Mouse (Mus musculus): ENCODE measurements around the gene Slc38a11.

Gene Slc38a11

DNA sequence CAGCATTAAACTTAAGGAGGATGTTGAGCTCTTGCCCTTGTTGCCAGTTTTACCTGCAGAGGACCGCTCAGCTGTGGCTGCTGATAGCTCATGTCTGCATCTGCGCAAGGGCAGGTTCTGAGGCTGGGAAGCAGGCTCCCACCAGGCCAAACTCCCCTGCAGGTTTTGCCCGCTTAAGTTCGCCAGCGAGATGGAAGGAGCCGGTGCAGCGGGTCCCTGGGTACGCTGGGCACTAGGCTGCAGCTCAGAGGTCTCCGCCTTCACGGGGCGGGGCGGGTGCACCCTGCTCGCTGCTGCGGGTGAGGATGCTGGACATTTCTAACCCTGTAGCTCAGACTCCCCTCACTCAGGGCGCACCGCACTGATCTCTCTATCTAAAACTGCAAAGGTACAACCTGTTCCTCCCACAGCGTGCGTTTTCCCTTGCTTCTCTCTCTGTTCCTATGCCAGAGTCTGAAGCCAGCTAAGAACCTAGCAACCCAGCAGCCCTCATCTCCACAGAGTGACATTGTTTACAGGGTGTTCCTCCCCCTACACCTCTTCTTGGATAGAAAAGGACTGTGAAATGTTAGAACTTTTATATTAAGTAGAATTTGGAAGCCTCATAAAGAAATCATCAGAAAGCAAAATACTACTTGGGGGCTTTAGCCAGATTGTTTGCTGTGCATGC, at the start of gene Slc38a11:
Gene Slc38a11 (minus strand): TSS at position 207 of the 670 bp plus-strand sequence.
- DNase-seq (ENCODE audit: low spot score) = no peak

DNA sequence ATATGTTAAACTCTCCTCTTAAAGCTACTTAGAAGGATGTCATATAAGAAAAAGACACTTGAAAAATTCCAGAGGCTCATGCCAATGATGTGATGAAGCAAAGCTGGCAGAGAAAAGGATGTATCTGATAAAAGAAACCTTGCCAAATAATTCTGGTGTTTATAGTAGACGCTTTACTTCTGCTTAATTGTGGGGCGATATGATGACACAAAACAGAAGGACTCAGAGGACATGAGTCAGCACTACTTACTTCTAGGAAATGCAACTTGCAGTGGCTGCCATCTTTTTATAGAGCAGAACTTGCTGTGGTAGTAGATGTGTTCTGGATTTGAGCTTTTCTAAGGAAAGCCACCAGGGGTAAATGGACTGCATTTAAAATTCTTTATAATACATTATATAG, 43.3 kb upstream of the Slc38a11 start:
- no peak for DNase-seq (ENCODE audit: low spot score)

GRCm38 (mm10) chr2:65405407-65405806, 41.6 kb upstream of the Slc38a11 start:
- DNase-seq (ENCODE audit: low spot score) = no peak

- no peak for DNase-seq (ENCODE audit: low spot score)
Observed at GRCm38 (mm10) chr2:65402001-65402400, 38.2 kb upstream of the Slc38a11 start.

- DNase-seq (ENCODE audit: low spot score) = no peak
Observed at GRCm38 (mm10) chr2:65399938-65400337, 36.1 kb upstream of the Slc38a11 start.

- DNase-seq (ENCODE audit: low spot score) = no peak
Observed at GRCm38 (mm10) chr2:65396128-65396527, 32.3 kb upstream of the Slc38a11 start.

- no peak for DNase-seq (ENCODE audit: low spot score)
Observed at GRCm38 (mm10) chr2:65393061-65393460, 29.2 kb upstream of the Slc38a11 start.

DNA sequence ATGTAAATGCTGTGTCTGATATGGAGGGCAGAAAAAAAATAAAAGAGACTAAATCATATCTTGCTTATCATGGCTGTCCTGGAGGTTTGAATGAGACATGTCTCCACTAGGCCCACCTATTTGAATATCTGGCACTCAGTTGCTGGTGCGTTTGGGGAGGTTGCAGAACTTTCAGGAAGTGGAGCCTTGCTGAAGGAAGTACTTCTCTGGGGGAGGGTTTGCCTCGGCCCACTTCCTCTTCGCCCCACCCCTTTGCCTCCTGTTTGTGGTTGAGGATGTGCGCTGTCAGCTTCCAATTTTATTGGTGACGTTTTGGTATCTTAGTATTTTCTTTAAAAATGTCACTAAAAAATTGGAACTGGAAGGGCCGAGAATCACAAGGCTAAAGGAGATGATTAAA, 27.5 kb upstream of the Slc38a11 start:
- DNase-seq (ENCODE audit: low spot score) = no peak

GRCm38 (mm10) chr2:65384815-65385214, 21.0 kb upstream of the Slc38a11 start:
- no peak for DNase-seq (ENCODE audit: low spot score)

GRCm38 (mm10) chr2:65382485-65382884, 18.7 kb upstream of the Slc38a11 start:
- no peak for DNase-seq (ENCODE audit: low spot score)

DNA sequence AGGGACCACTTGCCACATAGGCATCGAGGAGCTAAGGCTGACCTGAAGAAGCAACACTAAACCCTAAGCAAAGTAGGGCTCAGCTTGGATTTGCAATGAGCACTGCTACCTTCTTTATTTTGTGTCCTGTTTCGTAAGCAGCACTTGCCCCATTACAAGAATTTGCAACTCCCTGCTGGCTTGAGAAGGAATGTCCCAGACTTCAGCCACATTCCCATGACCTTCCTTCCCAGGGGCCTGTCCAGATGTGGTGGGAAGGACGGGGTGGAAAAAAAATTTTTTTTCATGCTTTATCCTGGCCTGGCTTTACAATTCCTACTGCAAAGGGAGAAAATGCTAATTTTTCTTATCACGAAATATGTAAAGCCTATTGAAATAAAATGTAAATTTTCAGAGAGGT, 14.6 kb upstream of the Slc38a11 start:
- DNase-seq (ENCODE audit: low spot score) = no peak

DNA sequence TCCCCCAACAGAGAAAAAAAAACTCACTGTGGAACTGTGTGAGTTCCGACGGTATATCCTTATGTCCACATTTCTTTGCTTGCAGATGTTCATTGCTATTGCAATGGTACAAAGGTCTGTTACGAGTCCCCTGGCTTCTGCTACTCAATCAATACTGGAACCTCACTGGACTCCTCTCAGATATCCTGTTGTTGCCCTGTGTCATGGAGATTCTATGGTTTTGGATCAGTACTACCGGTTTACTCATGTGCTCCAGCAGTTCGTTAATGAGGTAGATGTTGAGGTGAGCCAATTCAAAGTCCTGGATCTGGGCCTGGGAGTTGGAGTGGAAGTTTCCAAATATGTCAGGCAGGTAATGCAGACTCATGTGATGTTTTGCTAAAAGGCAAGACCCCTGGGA, 10.6 kb upstream of the Slc38a11 start:
- DNase-seq (ENCODE audit: low spot score) = no peak

DNA sequence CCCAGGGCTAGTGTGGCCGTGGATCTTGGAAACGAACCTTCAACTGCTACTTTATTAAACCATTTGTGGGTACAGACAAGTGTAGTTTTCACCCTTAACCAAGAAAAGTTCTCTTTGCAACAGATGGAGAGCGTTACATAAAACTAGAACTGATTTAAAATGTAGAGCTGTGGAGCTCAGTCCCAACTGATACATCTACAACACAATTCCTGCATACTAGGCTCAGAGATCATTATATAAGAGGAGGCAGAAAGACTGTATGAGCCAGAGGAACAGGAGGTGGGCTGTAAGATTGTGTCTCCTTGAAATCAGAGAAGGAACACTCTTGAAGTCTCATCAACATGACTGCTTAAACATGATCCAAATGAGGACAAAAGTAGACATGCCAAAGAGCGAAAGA, 9.2 kb upstream of the Slc38a11 start:
- DNase-seq (ENCODE audit: low spot score) = no peak

GRCm38 (mm10) chr2:65360736-65361475, 2.9 kb downstream of the Slc38a11 start:
- DNase-seq (ENCODE audit: low spot score) = no peak

DNA sequence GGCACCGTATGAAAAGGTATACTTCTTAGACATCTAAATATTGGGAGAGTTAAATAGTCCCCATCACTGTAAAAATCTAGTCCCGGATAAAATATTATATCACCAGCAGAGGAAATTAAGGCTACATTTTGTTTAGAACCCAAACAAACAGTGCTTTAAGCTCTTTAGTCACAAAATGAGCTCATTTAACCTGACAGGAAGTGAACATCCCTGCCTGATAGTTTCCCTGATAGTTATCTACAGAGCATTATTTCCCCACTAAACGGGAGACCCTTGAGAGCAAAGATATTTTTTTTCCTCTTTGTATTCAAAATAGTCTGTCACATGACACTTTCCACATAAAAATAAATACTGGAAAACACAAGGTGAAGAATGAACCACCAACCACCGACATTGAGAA, 16.5 kb downstream of the Slc38a11 start:
- no peak for DNase-seq (ENCODE audit: low spot score)

- no peak for DNase-seq (ENCODE audit: low spot score)
Observed at GRCm38 (mm10) chr2:65346915-65347314, 16.9 kb downstream of the Slc38a11 start.

- no peak for DNase-seq (ENCODE audit: low spot score)
Observed at GRCm38 (mm10) chr2:65346037-65346436, 17.8 kb downstream of the Slc38a11 start.

GRCm38 (mm10) chr2:65342057-65342456, 21.8 kb downstream of the Slc38a11 start:
- no peak for DNase-seq (ENCODE audit: low spot score)

DNA sequence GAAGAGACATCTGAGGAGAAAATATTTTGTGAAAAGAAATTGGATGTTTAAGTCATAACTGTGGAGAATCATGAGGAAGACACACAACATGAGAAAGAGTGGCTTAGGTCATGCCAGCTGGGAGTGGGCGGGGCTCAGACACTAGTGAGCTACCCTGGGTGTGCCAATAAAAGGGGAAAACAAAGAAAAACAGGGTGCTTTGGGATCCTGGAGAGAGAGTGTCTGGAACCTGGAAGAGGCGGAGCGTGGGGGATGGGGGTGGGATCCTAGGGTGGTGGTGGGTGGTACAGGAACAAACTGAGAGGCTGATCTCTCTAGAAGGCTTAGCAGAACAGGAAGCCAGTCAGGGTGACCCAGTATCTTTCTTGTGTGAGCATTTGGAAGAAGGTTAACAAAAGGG, 23.0 kb downstream of the Slc38a11 start:
- no peak for DNase-seq (ENCODE audit: low spot score)

GRCm38 (mm10) chr2:65337378-65338140, 26.3 kb downstream of the Slc38a11 start:
- peak; percentile 31 for DNase-seq (ENCODE audit: low spot score)

GRCm38 (mm10) chr2:65336608-65337007, 27.2 kb downstream of the Slc38a11 start:
- DNase-seq (ENCODE audit: low spot score) = no peak

DNA sequence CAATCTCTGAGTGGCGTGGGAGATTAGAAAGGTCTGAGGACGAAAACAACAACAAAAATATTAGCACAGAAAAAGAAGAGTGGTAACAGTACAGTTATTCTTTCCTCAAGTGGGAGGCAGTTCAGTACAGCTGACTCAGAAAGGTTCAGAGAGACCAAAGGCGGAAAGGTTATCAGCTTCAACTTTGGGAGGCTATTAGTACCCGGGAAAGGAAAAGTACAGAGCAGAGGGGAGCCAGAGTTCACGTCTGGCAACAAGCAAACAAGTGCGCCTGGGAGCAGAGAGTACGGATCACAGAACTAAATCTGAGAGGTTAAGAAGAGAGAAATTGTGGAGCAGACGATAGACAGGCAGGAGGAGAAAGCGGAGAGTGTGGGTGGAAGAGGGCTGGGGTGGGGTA, 29.7 kb downstream of the Slc38a11 start:
- DNase-seq (ENCODE audit: low spot score) = no peak

GRCm38 (mm10) chr2:65331321-65331720, 32.5 kb downstream of the Slc38a11 start:
- peak; percentile 17 for DNase-seq (ENCODE audit: low spot score)

Data from urinary bladder, postnatal 25 days (tissue).